Mouse (Mus musculus) embryonic fibroblast, embryonic 13.5 days (primary cell): ENCODE results near the gene Nkx1-1. TPM values are rescaled to one million over a fixed set of nuclear protein-coding genes. Genes with fewer than 3 reads are reported as not detected.

Source experiments
- H3K27ac ChIP-seq: 2 replicates; pipeline ENCODE4 v1.5.1; 2012; ENCODE audit warnings: low read length, control low read depth, inconsistent platforms; ENCODE audit not compliant: insufficient read depth
- H3K4me1 ChIP-seq: 2 replicates; pipeline ENCODE4 v1.6.1; 2011; ENCODE audit warnings: low read length; ENCODE audit not compliant: control insufficient read depth, insufficient read depth
- H3K4me3 ChIP-seq: 2 replicates; pipeline ENCODE4 v1.5.1; 2011; ENCODE audit warnings: mild to moderate bottlenecking, control low read depth, low read length; ENCODE audit not compliant: insufficient read depth
- CTCF ChIP-seq: IDR thresholded peaks from 2 replicates; pipeline ENCODE4 v1.5.1; 2011; ENCODE audit warnings: mild to moderate bottlenecking, control low read depth, low read length, moderate library complexity, borderline replicate concordance; ENCODE audit not compliant: insufficient read depth
- POLR2A ChIP-seq: IDR thresholded peaks from 2 replicates; pipeline ENCODE4 v1.6.1; 2011; ENCODE audit warnings: low read depth, mild to moderate bottlenecking, control low read depth, low read length, moderate library complexity
- polyA plus RNA-seq: library from polyadenylated mRNA; stranded (reverse); fragments of >200 nt; gene quantifications from 2 replicates; pipeline ENCODE4 v1.2.4, GENCODE M21; 2011; ENCODE audit warnings: low read depth; ENCODE audit not compliant: missing spikeins, insufficient read length

The Nkx1-1 gene
- polyA plus RNA-seq, 1 experiment: not detected

- Histone ChIP-seq H3K4me3 (no peak overlapping the region), H3K27ac (no peak overlapping the region), H3K4me1 (no peaks in the 10 kb centered on the region)
- TF ChIP-seq CTCF (peak; percentile 66), POLR2A (no peak)
These were observed 9.3 kb upstream of the Nkx1-1 start for GRCm38 (mm10) chr5:33442927-33443710.

- no peak overlapping the region for H3K4me3 ChIP-seq
- H3K27ac ChIP-seq: no peak overlapping the region
- no peak for TF ChIP-seq POLR2A
- TF ChIP-seq CTCF: peak; percentile 20; the same call in 1 of the 2 replicates
These were observed 4.4 kb upstream of the Nkx1-1 start for GRCm38 (mm10) chr5:33438214-33438613.

GRCm38 (mm10) chr5:33435941-33436340 lies 2.2 kb upstream of the Nkx1-1 start:
- no peak overlapping the region for H3K4me3 ChIP-seq
- 0 out of 2 replicates have a peak, but pooled peaks cover 5% of the 10 kb centered on the region for H3K4me1 ChIP-seq
- H3K27ac ChIP-seq: no peak overlapping the region
- TF ChIP-seq CTCF (no peak), POLR2A (no peak)

More at GRCm38 (mm10) chr5:33438214-33438613, 4.4 kb upstream of the Nkx1-1 start:
- H3K4me1 ChIP-seq: 0 out of 2 replicates have a peak, but pooled peaks cover 5% of the 10 kb centered on the region

GRCm38 (mm10) chr5:33435151-33435550 lies 1.4 kb upstream of the Nkx1-1 start:
- 0 out of 2 replicates have a peak, but pooled peaks cover 5% of the 10 kb centered on the region for H3K4me1 ChIP-seq
- no peak overlapping the region for H3K4me3 ChIP-seq
- TF ChIP-seq POLR2A: no peak
- no peak for TF ChIP-seq CTCF
- H3K27ac ChIP-seq: no peak overlapping the region

GRCm38 (mm10) chr5:33434141-33434780 lies 485 bp upstream of the Nkx1-1 start:
- Histone ChIP-seq H3K4me1 (0 out of 2 replicates have a peak, but pooled peaks cover 5% of the 10 kb centered on the region), H3K27ac (no peak overlapping the region), H3K4me3 (no peak overlapping the region)

GRCm38 (mm10) chr5:33432057-33432935 lies 1.5 kb downstream of the Nkx1-1 start:
- no peak overlapping the region for H3K4me3 ChIP-seq
- TF ChIP-seq CTCF (no peak), POLR2A (no peak)

More at GRCm38 (mm10) chr5:33434141-33434780, 485 bp upstream of the Nkx1-1 start:
- TF ChIP-seq CTCF (no peak), POLR2A (no peak)

GRCm38 (mm10) chr5:33431173-33432005 lies 2.4 kb downstream of the Nkx1-1 start:
- Histone ChIP-seq H3K27ac (no peak overlapping the region), H3K4me1 (0 out of 2 replicates have a peak, but pooled peaks cover 5% of the 10 kb centered on the region), H3K4me3 (no peak overlapping the region)
- no peak for TF ChIP-seq CTCF
- no peak for TF ChIP-seq POLR2A

More at GRCm38 (mm10) chr5:33432057-33432935, 1.5 kb downstream of the Nkx1-1 start:
- Histone ChIP-seq H3K4me1 (0 out of 2 replicates have a peak, but pooled peaks cover 5% of the 10 kb centered on the region), H3K27ac (no peak overlapping the region)

GRCm38 (mm10) chr5:33430511-33431172 lies 3.1 kb downstream of the Nkx1-1 start:
- TF ChIP-seq POLR2A (no peak), CTCF (no peak)
- Histone ChIP-seq H3K4me1 (0 out of 2 replicates have a peak, but pooled peaks cover 5% of the 10 kb centered on the region), H3K27ac (no peak overlapping the region), H3K4me3 (no peak overlapping the region)
